10 mouse cellular contexts compared by ENCODE assay signal in the genomic region with DNA sequence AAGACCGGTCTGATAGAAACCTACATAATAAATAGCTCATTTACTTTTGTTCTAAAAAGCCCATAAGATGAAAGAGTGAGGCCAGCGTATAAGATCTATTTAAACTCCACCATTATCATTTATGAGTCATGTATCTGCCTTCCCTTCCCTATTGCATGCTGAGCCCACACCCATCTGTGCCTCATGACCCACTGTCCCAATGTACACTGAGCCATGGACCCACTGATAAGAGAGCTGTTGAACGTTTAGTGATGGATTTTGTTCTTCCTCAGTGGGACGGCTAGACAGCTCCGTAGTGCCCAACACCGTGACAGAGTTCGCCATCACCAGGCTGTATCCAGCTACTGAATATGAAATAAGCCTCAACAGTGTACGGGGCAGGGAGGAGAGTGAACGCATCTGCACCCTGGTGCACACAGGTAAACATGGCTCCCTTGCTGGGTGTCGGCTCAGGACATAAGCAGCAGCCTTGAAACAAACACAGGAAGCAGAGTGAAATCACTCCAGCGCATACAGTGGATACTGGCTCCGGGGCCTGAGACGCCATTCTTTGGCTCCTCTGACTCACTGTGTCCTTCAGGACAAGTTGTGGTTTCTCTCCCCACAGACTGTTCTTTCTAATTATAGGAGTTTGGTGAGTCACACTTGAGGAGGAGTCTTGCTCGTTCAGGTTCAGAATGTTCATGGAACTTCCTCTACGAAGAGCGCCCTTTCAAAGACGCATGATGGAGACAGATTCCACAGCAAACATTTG.
A peak's percentile ranks its signal among the peaks of the same experiment; 100 is the strongest.
DNase-seq lines count a peak whose midpoint lies in the region; ATAC-seq and TF ChIP-seq lines count a peak whose summit lies in the region.
"Had no signal": no experiment of that assay in that cellular context is flagged by ENCODE, and none has a peak within 500 bp of the region (broad histone marks: within the 10 kb centered on the region; RNA-seq: fewer than 3 reads in every experiment).

No protein-coding gene starts in this region.

- no peaks in the 10 kb centered on the region for H3K9me3 ChIP-seq in lung, postnatal 0 days (ENCODE audit: low read length)
- H3K9me3 ChIP-seq: embryonic facial prominence, embryonic 15.5 days had no signal

- intact Hi-C loops in heart, adult 2 months (cut with DNase I) = no loop called here
- intact Hi-C loops in heart, postnatal 25 days (cut with DNase I) = no loop called here

- WGBS in heart, adult 2 months = 56% methylated on average over 17 of the region's 17 CpGs
- WGBS in lung, postnatal 0 days = 68% methylated on average over 17 of the region's 17 CpGs

- no peak overlapping the region for H3K9ac ChIP-seq in heart, adult 2 months (ENCODE audit: low read depth, low read length)
- no peak overlapping the region for H3K9ac ChIP-seq in lung, postnatal 0 days (replicated peaks; ENCODE audit: low read depth)
- H3K9ac ChIP-seq: embryonic facial prominence, embryonic 15.5 days had no signal

- TF ChIP-seq CTCF in heart, adult 2 months (IDR thresholded peaks at IDR 0.05) = no peak
- 0 out of 2 replicates have a peak, but pooled peaks have one; percentile 1 for TF ChIP-seq CTCF in lung, postnatal 0 days (IDR thresholded peaks at IDR 0.05)

- TF ChIP-seq EP300 in heart, adult 2 months (IDR thresholded peaks at IDR 0.05; ENCODE audit: insufficient read depth, low read depth, low read length) = no peak
- TF ChIP-seq EP300 in lung, postnatal 0 days (IDR thresholded peaks at IDR 0.05) = peak; percentile 98

- no peaks in the 10 kb centered on the region for H3K79me2 ChIP-seq in heart, adult 2 months (replicated peaks; ENCODE audit: control insufficient read depth, insufficient read depth, low read length)

- peak; percentile 93 for ATAC-seq in lung, postnatal 0 days

- TF ChIP-seq POLR2A in heart, adult 2 months (IDR thresholded peaks at IDR 0.05; ENCODE audit: insufficient read depth, low read depth, low read length) = no peak

- H3K27me3 ChIP-seq in heart, adult 2 months (ENCODE audit: control insufficient read depth, insufficient read depth, low read length) = no peaks in the 10 kb centered on the region
- no peaks in the 10 kb centered on the region for H3K27me3 ChIP-seq in lung, postnatal 0 days (replicated peaks; ENCODE audit: insufficient read depth, low read length)
- H3K27me3 ChIP-seq: embryonic facial prominence, embryonic 15.5 days had no signal

- DNase-seq in heart, adult 2 months = peak in 1 of 2 experiments; percentile 25
- no peak for DNase-seq in heart, postnatal 25 days (ENCODE audit: low spot score)
- DNase-seq in 416B (ENCODE audit: low read depth) = peak; percentile 88
- peak; percentile 66 for DNase-seq in lung, postnatal 0 days (ENCODE audit: low spot score)
- DNase-seq in gastrocnemius, adult 8-10 months (ENCODE audit: low spot score in 2 of 2) = no peak
- no peak for DNase-seq in kidney, postnatal 14 days
- DNase-seq in cerebellum, postnatal 36 days = no peak

- H3K4me3 ChIP-seq in heart, adult 2 months = no peak overlapping the region
- no peak overlapping the region for H3K4me3 ChIP-seq in brown adipose tissue, adult 24 weeks (ENCODE audit: insufficient read depth, low read depth, low read length)
- H3K4me3 ChIP-seq in lung, postnatal 0 days (ENCODE audit: low read depth, low read length) = no peak overlapping the region
- H3K4me3 ChIP-seq: embryonic facial prominence, embryonic 15.5 days had no signal

- H3K27ac ChIP-seq in heart, adult 2 months = peak overlapping the region; percentile 43
- peak overlapping the region; percentile 49; the same call in 1 of the 2 replicates for H3K27ac ChIP-seq in brown adipose tissue, adult 24 weeks (replicated peaks; ENCODE audit: low read depth, low read length)
- no peak overlapping the region for H3K27ac ChIP-seq in lung, postnatal 0 days (ENCODE audit: low read length)
- H3K27ac ChIP-seq: embryonic facial prominence, embryonic 15.5 days had no signal

- no peak overlapping the region for H3K4me2 ChIP-seq in lung, postnatal 0 days (replicated peaks; ENCODE audit: low read depth, low read length)
- H3K4me2 ChIP-seq: embryonic facial prominence, embryonic 15.5 days; midbrain, embryonic 11.5 days had no signal

- peaks cover 5% of the 10 kb centered on the region for H3K4me1 ChIP-seq in heart, adult 2 months (ENCODE audit: control insufficient read depth, insufficient read depth, low read length)
- H3K4me1 ChIP-seq in brown adipose tissue, adult 24 weeks (ENCODE audit: control insufficient read depth, insufficient read depth, insufficient read length, low read length) = no peaks in the 10 kb centered on the region
- no peaks in the 10 kb centered on the region for H3K4me1 ChIP-seq in lung, postnatal 0 days (ENCODE audit: insufficient read depth, low read depth, low read length)
- H3K4me1 ChIP-seq: embryonic facial prominence, embryonic 15.5 days had no signal

- H3K36me3 ChIP-seq in heart, adult 2 months (ENCODE audit: control insufficient read depth, insufficient read depth, low read length) = peaks cover 3% of the 10 kb centered on the region; the same call in 1 of the 2 replicates
- no peaks in the 10 kb centered on the region for H3K36me3 ChIP-seq in lung, postnatal 0 days (ENCODE audit: insufficient read depth, low read length)
- H3K36me3 ChIP-seq: embryonic facial prominence, embryonic 15.5 days had no signal

Comparison
In these comparisons a context has a peak if more than half of its experiments do, and no peak if none do; other contexts are left out.
1. DNase-seq: peak in 416B (single experiment) and lung, postnatal 0 days (single experiment); none in heart, postnatal 25 days (single experiment), gastrocnemius, adult 8-10 months (0 of 2), kidney, postnatal 14 days (single experiment) and cerebellum, postnatal 36 days (0 of 2).